Mouse (Mus musculus): ENCODE data around the gene Reln. TPM values are rescaled to one million over a fixed set of nuclear protein-coding genes. Genes with fewer than 3 reads are reported as not detected.

Reln gene
- total RNA-seq, 2 experiments from 2014 or later, result 40.9 to 44.7 TPM

DNA sequence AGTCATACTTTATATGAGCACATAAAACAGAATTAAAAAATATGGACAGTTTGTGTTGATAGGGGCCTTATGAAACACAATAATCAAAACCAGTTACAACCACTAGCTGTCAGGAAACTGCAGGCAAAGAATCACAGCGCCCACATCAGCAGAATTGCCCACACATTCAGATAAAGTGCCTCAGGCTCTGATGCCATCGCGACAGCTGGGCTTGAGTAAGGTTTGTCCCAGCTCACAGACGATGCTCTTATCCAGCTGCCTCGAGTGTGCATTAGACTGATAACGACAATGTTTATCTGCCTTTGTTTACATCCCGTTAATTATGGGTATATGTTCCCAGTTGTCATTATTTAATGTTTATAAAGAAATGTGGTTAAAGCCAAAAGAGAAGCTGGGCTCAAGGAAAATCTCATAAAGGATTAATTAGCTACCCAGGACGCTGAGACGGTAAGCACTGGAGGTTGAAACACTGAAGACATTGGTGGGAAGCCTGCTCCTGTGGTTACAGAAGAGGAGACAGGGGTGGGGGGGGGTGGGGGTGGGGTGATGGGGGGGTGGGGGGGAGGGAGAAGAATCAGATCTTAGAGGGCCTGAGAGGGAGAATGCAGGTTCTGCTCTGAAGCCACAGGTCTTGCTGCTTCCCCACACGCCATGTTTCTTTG is 492.7 kb downstream of the Reln start:
- peak in 1 of 2 experiments; percentile 54 for DNase-seq (ENCODE audit: low spot score in 2 of 2)

DNA sequence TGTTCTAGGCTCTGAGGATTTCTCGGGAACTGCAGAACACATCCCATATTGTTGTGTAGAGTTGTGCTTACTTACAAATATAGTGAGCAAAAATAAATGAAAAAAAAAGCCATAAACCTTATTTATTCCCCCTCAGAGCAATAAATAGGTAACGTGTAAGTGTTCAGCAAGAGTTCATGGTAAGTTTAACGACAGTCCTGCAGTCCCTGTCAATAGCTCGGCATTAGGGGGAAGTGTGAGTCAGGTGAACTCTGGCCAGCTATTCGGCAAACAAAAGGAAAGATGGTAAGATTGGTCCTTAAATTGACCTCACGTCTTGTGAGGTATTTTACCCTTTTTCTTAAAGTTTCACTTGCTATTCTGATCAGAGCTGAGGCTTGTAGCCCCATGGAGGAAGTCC is 497.1 kb downstream of the Reln start:
- no peak for DNase-seq (ENCODE audit: low spot score in 2 of 2)

DNA sequence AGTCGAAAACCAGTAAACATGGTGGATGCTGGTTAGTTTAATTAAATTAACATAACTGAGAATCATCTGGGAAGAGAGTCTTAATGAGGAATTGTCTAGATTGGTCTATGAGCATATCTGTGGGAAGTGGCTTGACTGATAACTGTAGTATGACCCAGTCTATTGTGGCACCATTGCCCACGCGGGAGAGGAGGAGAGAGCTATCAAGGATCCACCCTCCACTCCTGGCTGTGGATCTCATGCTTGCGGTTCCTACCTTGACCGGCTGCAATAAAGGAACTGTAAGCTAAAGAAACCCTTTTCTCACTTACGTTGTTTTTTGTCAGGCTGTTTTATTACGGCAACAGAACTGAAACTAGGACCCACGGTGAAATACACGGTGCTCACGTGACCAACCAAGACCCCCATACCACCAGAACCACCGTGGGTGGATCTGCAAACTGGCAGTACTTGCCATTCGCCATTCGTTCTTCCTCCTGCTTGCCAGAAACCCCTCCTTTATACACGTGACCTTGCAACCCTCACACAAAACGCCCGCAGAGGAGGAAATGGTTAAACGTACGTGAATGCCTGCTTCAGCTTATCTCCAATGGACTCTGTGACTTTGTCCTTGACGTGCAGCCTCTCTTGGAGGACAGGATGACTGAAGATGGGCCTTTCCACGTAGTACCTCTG is 497.7 kb downstream of the Reln start:
- no peak for DNase-seq (ENCODE audit: low spot score in 2 of 2)

GRCm38 (mm10) chr5:21844676-21845075 is 499.8 kb downstream of the Reln start:
- DNase-seq (ENCODE audit: low spot score in 2 of 2), result no peak

Other genes starting within 250 kb of the Reln start
- 10 to 100 TPM; 19.7 to 20.6 TPM for gene Orc5, start 205.7 kb upstream of the Reln start, total RNA-seq (2021)